In genomic region chr2:168137161-168137560, GRCm38 (mm10) we compare ENCODE assay signal across 12 mouse cellular contexts. TPM values are rescaled to one million over a fixed set of nuclear protein-coding genes. Genes with fewer than 3 reads are reported as not detected.
DNase-seq lines count a peak whose midpoint lies in the region; ATAC-seq lines count a peak whose summit lies in the region.
"Had no signal": no experiment of that assay in that cellular context is flagged by ENCODE, and none has a peak within 500 bp of the region (broad histone marks: within the 10 kb centered on the region; RNA-seq: fewer than 3 reads in every experiment).

No protein-coding gene starts in this region.

- H3K9me3 ChIP-seq in forebrain, embryonic 14.5 days (replicated peaks; ENCODE audit: control insufficient read depth, low read length): no peaks in the 10 kb centered on the region
- no peaks in the 10 kb centered on the region for H3K9me3 ChIP-seq in hindbrain, embryonic 15.5 days
- H3K9me3 ChIP-seq: liver, embryonic 13.5 days had no signal

- no peak overlapping the region for H3K4me2 ChIP-seq in forebrain, embryonic 14.5 days (ENCODE audit: low read length)
- peak overlapping the region; percentile 30 for H3K4me2 ChIP-seq in hindbrain, embryonic 15.5 days
- H3K4me2 ChIP-seq: heart, embryonic 11.5 days; liver, embryonic 13.5 days had no signal

- no peak overlapping the region for H3K9ac ChIP-seq in forebrain, embryonic 14.5 days (ENCODE audit: low read length)
- H3K9ac ChIP-seq in hindbrain, embryonic 15.5 days: no peak overlapping the region
- H3K9ac ChIP-seq: liver, embryonic 13.5 days had no signal

- H3K4me3 ChIP-seq in forebrain, embryonic 14.5 days (ENCODE audit: low read depth, low read length): no peak overlapping the region
- H3K4me3 ChIP-seq in hindbrain, embryonic 15.5 days: no peak overlapping the region
- H3K4me3 ChIP-seq: liver, embryonic 13.5 days had no signal

- intact Hi-C loops in left cerebral cortex, postnatal 4 days (cut with DNase I): no loop called here

- ATAC-seq in forebrain, embryonic 14.5 days: peak; percentile 50; the same call in 1 of the 2 replicates
- no peak for ATAC-seq in hindbrain, embryonic 15.5 days (ENCODE audit: low FRiP score, low read depth)
- no peak for ATAC-seq in megakaryocyte, adult 5-6 weeks (ENCODE audit: poor library complexity, severe bottlenecking)

- peak overlapping the region; percentile 14; the same call in 1 of the 2 replicates for H3K27ac ChIP-seq in forebrain, embryonic 14.5 days (ENCODE audit: low read depth, low read length)
- H3K27ac ChIP-seq in hindbrain, embryonic 15.5 days (replicated peaks): peak overlapping the region; percentile 36; the same call in 1 of the 2 replicates
- H3K27ac ChIP-seq: liver, embryonic 13.5 days had no signal

- H3K4me1 ChIP-seq in forebrain, embryonic 14.5 days (ENCODE audit: control insufficient read depth, insufficient read depth, low read length): no peaks in the 10 kb centered on the region
- H3K4me1 ChIP-seq in hindbrain, embryonic 15.5 days (replicated peaks): no peaks in the 10 kb centered on the region
- H3K4me1 ChIP-seq: liver, embryonic 13.5 days had no signal

- H3K27me3 ChIP-seq in forebrain, embryonic 14.5 days (replicated peaks; ENCODE audit: control insufficient read depth, insufficient read depth, low read length): no peaks in the 10 kb centered on the region
- no peaks in the 10 kb centered on the region for H3K27me3 ChIP-seq in hindbrain, embryonic 15.5 days

- peak; percentile 41 for DNase-seq in left cerebral cortex, postnatal 4 days
- DNase-seq in left cerebral cortex, adult 11 months (ENCODE audit: low spot score): no peak
- peak; percentile 68 for DNase-seq in forebrain, embryonic 14.5 days (ENCODE audit: low spot score)
- DNase-seq in right cerebral cortex, postnatal 10 days (ENCODE audit: low spot score in 2 of 2): peak; percentile 67 to 81
- no peak for DNase-seq in spleen, postnatal 4 days (ENCODE audit: low spot score in 2 of 2)
- DNase-seq: adrenal gland, postnatal 10 days; cerebellum, adult 11 months; liver, embryonic 13.5 days; lung, postnatal 14 days had no signal

- WGBS in forebrain, embryonic 14.5 days: 69% methylated on average over 15 of the region's 15 CpGs
- WGBS in hindbrain, embryonic 15.5 days: 50% methylated on average over 15 of the region's 15 CpGs

- H3K36me3 ChIP-seq in forebrain, embryonic 14.5 days (ENCODE audit: control insufficient read depth, insufficient read depth, low read length): no peaks in the 10 kb centered on the region
- no peaks in the 10 kb centered on the region for H3K36me3 ChIP-seq in hindbrain, embryonic 15.5 days
- H3K36me3 ChIP-seq: liver, embryonic 13.5 days had no signal

RNA-seq across cellular contexts. Expression of gene Pard6b, which starts 56.4 kb away (rescaled TPM):
- 1 to 10 TPM; 4.3 to 4.9 TPM for total RNA-seq in left cerebral cortex, postnatal 4 days (2021)
- 5.0 and 5.6 TPM in 2 replicates for polyA plus RNA-seq in forebrain, embryonic 14.5 days (2014; fragmentation: Nextera tagmentation; extraction: Ambion mirVana)
- polyA plus RNA-seq in hindbrain, embryonic 15.5 days (2015; fragmentation: Nextera tagmentation; extraction: Ambion mirVana): 5.8 and 7.2 TPM in 2 replicates
- total RNA-seq in megakaryocyte, adult 5-6 weeks (2015): 0.30 TPM in 1 of 2 replicates, not detected in the other
- total RNA-seq in megakaryocyte, adult 5-6 weeks (2017): 0.26 TPM in 1 of 2 replicates, not detected in the other

Comparison
In these comparisons a context has a peak if more than half of its experiments do, and no peak if none do; other contexts are left out.
1. DNase-seq: peak in left cerebral cortex, postnatal 4 days (single experiment), forebrain, embryonic 14.5 days (single experiment) and right cerebral cortex, postnatal 10 days (2 of 2); none in left cerebral cortex, adult 11 months (single experiment) and spleen, postnatal 4 days (0 of 2).
2. RNA of gene Pard6b, which starts 56.4 kb away (total RNA-seq): 4.3 to 4.9 TPM in left cerebral cortex, postnatal 4 days; 0.26 to 0.30 TPM in megakaryocyte, adult 5-6 weeks; every median in the first group is over 4 times any median in the second.